Mouse (Mus musculus) lung, embryonic 14.5 days (tissue): ENCODE results near the gene Txnrd2. TPM values are rescaled to one million over a fixed set of nuclear protein-coding genes. Genes with fewer than 3 reads are reported as not detected.

Experiments
- ATAC-seq: fragments of 200-750 bp; cut with Nextera tagmentation; 2 replicates; pipeline ENCODE4 v1.8.0; 2017; ENCODE audit warnings: mild to moderate bottlenecking, moderate TSS enrichment, moderate library complexity; ENCODE audit not compliant: insufficient read depth
- DNase-seq: peaks from one replicate; pipeline ENCODE4 v3.0.0-alpha.2; 2015
- H3K27ac ChIP-seq: fragments of 300-500 bp; sonication (generic); 2 replicates; pipeline ENCODE4 v1.5.1; 2014; ENCODE audit warnings: low read depth, mild to moderate bottlenecking, moderate library complexity
- H3K27me3 ChIP-seq: fragments of 300-500 bp; sonication (generic); 2 replicates; pipeline ENCODE4 v1.6.1; 2014; ENCODE audit warnings: low read length, control low read depth; ENCODE audit not compliant: insufficient read depth
- H3K36me3 ChIP-seq: fragments of 300-500 bp; sonication (generic); 2 replicates; pipeline ENCODE4 v1.6.1; 2014; ENCODE audit warnings: control low read depth; ENCODE audit not compliant: insufficient read depth
- H3K4me1 ChIP-seq: fragments of 300-500 bp; sonication (generic); 2 replicates; pipeline ENCODE4 v1.6.1; 2014; ENCODE audit warnings: antibody characterized with exemption, control low read depth; ENCODE audit not compliant: insufficient read depth
- H3K4me2 ChIP-seq: fragments of 300-500 bp; sonication (generic); 2 replicates; pipeline ENCODE4 v1.6.1; 2014; ENCODE audit warnings: mild to moderate bottlenecking
- H3K4me3 ChIP-seq: fragments of 300-500 bp; sonication (generic); 2 replicates; pipeline ENCODE4 v1.5.1; 2014; ENCODE audit warnings: low read depth, low read length
- H3K9ac ChIP-seq: fragments of 300-500 bp; sonication (generic); 2 replicates; pipeline ENCODE4 v1.6.1; 2014
- H3K9me3 ChIP-seq: fragments of 300-500 bp; sonication (generic); 2 replicates; pipeline ENCODE4 v1.6.1; 2016; ENCODE audit warnings: low read depth, low read length, control low read depth
- CTCF ChIP-seq: IDR thresholded peaks from 2 replicates; pipeline ENCODE4 v1.5.1; 2016; ENCODE audit warnings: antibody characterized with exemption, low read depth
- WGBS: fragments of 180-500 bp; shearing (Covaris S2); extraction: QIAGEN DNeasy Blood & Tissue Kit; methylation state at CpG from one replicate; pipeline ENCODE4 v1.1.7; 2014; 5-methylcytosine and 5-hydroxymethylcytosine counted together
- polyA plus RNA-seq: library from polyadenylated mRNA; unstranded; fragments of >200 nt; fragmentation: Nextera tagmentation; extraction: Ambion mirVana; gene quantifications from 2 replicates; pipeline ENCODE4 v1.2.1, GENCODE M21; 2014

Txnrd2 gene
- polyA plus RNA-seq, 1 experiment from 2014 or later, result 21.5 TPM

DNA sequence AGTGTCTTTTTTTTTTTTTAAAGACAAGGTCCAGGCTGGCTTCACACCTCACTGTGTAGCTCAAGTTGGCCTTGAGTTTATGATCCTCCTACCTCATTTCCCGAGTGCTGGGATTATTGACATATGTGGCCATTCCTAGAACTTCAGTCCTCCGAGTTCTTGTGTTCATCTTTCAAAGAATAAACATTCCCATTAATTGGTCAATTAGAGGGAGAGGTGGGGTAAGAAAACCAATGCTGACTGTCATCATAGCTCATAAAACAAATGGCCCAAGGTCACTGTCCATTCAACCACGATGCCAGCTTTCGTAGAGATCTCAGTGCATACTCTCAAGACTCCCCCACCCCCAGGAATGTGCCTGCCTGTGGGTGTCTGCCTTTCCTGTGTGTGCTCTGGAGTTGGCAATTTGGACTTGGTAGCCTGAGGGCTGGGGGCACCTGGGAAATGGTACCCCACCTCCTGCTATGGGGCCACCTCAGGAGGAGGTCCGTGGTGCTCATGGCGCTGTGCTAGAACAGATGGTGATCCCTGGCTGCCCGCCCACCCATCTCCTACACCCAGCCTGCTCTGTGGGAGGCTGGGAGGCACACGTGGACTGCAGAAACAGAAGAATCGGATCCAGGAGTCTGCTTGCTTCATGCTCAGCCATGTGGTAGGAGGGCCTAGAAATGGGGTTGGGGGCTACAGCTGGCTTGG lies 25.4 kb downstream of the Txnrd2 start:
- Histone ChIP-seq H3K4me3 (no peak overlapping the region), H3K27me3 (no peaks in the 10 kb centered on the region), H3K4me1 (peaks cover 9% of the 10 kb centered on the region; the same call in 1 of the 2 replicates), H3K9ac (no peak overlapping the region), H3K27ac (no peak overlapping the region), H3K4me2 (no peak overlapping the region), H3K36me3 (0 out of 2 replicates have a peak, but pooled peaks cover under 1% of the 10 kb centered on the region), H3K9me3 (no peaks in the 10 kb centered on the region)
- ATAC-seq, result 0 out of 2 replicates have a peak, but pooled peaks have one; percentile 12
- 42% methylated on average over 9 of the region's 9 CpGs for WGBS
- peak; percentile 25 for DNase-seq
- TF ChIP-seq CTCF, result no peak

DNA sequence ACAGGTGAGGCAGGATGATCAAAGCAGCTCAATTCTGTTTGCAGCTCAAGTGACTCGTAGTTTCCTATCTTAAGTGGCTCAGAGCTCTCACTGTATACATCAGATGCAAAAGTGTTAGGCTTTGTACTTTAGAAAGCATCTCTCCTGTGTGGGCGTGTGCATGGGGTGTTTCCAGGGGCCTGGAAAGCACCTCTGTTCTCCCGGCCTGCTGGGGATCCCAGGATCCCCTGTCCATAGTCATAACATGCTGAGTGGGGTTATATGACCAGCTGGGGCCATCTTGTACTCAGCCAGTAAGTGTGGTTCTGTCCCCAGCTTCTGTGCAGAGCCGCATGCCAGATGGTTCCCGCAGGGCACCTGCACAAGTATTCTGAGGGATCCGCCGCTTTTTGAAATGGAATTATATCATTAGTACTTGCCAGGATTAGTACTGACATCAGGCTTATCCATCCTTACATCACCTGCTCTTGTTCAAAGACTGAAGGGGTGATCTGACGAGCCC lies 26.2 kb downstream of the Txnrd2 start:
- H3K27me3 ChIP-seq, result no peaks in the 10 kb centered on the region
- no peak overlapping the region for H3K27ac ChIP-seq
- peaks cover 8% of the 10 kb centered on the region for H3K36me3 ChIP-seq
- H3K4me2 ChIP-seq, result no peak overlapping the region
- ATAC-seq (no peak), DNase-seq (no peak)
- no peak overlapping the region for H3K9ac ChIP-seq
- no peak overlapping the region for H3K4me3 ChIP-seq
- WGBS, result 74% methylated on average over 8 of the region's 8 CpGs
- no peaks in the 10 kb centered on the region for H3K9me3 ChIP-seq
- peaks cover 9% of the 10 kb centered on the region; the same call in 1 of the 2 replicates for H3K4me1 ChIP-seq
- TF ChIP-seq CTCF, result no peak

DNA sequence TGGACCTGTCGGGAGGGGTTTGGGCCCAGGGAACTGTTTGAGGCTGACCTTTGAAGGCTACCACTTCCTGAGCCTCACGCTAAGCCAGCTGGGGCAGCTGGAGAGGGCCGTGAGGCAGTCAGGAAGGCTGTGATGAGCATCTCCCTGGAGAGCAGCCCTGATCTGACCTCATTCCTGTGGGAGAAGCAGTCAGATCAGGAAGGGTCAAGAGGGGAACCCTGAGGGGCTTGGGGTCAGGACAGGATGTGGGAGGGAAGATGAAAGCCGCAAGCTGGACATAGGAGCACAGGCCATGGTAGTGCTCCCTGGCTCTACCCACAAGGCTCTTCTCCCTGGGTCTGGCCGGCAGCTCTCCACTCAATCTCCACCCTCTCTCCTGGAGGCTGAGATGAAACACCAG lies 27.7 kb downstream of the Txnrd2 start:
- H3K27me3 ChIP-seq, result no peaks in the 10 kb centered on the region
- H3K4me3 ChIP-seq, result no peak overlapping the region
- DNase-seq (no peak), ATAC-seq (no peak)
- H3K9ac ChIP-seq, result no peak overlapping the region
- no peaks in the 10 kb centered on the region for H3K9me3 ChIP-seq
- peaks cover 6% of the 10 kb centered on the region; the same call in 1 of the 2 replicates for H3K4me1 ChIP-seq
- TF ChIP-seq CTCF, result no peak
- H3K4me2 ChIP-seq, result no peak overlapping the region
- WGBS, result 41% methylated on average over 5 of the region's 5 CpGs
- no peak overlapping the region for H3K27ac ChIP-seq
- peaks cover 16% of the 10 kb centered on the region for H3K36me3 ChIP-seq

GRCm38 (mm10) chr16:18455407-18455806 lies 29.2 kb downstream of the Txnrd2 start:
- H3K9ac ChIP-seq, result no peak overlapping the region
- H3K36me3 ChIP-seq, result peaks cover 16% of the 10 kb centered on the region
- DNase-seq, result no peak
- 75% methylated on average over 6 of the region's 6 CpGs for WGBS
- TF ChIP-seq CTCF, result no peak
- ATAC-seq, result no peak
- H3K27ac ChIP-seq, result no peak overlapping the region
- no peak overlapping the region for H3K4me3 ChIP-seq
- no peak overlapping the region for H3K4me2 ChIP-seq
- H3K27me3 ChIP-seq, result no peaks in the 10 kb centered on the region
- H3K4me1 ChIP-seq, result peaks cover 19% of the 10 kb centered on the region
- no peaks in the 10 kb centered on the region for H3K9me3 ChIP-seq

- Histone ChIP-seq H3K9me3 (no peaks in the 10 kb centered on the region), H3K4me2 (no peak overlapping the region), H3K9ac (no peak overlapping the region), H3K27me3 (no peaks in the 10 kb centered on the region), H3K4me1 (peaks cover 14% of the 10 kb centered on the region), H3K4me3 (no peak overlapping the region), H3K27ac (no peak overlapping the region), H3K36me3 (peaks cover 16% of the 10 kb centered on the region)
- no peak for ATAC-seq
- TF ChIP-seq CTCF, result no peak
- no peak for DNase-seq
Measured at GRCm38 (mm10) chr16:18458661-18459060, 32.5 kb downstream of the Txnrd2 start.

DNA sequence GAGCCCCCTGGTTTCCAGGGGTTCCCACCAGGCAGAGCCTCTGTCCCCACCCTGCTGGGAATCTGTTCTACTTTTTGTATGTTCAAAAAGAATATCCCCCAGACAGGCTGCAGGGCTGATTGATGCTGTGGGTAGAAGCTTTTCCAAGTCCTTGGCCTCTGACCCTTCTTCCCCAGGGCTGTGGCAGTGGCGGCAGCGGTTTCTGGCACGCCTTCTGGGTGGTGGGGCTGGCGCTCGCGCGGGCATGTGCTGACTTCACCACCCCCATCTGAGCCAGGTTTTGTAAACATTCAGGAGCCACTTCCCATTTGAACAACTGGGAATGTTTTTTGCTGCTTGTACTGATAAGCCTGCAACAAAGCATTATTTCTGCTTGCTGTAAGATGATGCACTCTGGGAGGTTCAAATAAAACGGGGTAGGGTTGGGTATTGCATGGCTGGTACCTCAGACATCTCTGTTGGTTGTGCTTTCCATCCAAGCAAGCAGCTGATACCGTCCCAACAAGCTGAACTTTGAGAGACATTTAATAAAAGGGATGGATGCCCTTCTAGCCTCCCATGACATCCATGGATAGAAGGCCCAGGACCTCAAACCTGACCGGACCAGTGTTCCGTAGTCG lies 33.3 kb downstream of the Txnrd2 start:
- Histone ChIP-seq H3K4me2 (peak overlapping the region; percentile 31; the same call in 1 of the 2 replicates), H3K36me3 (peaks cover 16% of the 10 kb centered on the region), H3K27ac (peak overlapping the region; percentile 62; the same call in 1 of the 2 replicates), H3K9ac (peak overlapping the region; percentile 14; the same call in 1 of the 2 replicates), H3K4me3 (no peak overlapping the region), H3K4me1 (peaks cover 14% of the 10 kb centered on the region), H3K27me3 (no peaks in the 10 kb centered on the region), H3K9me3 (no peaks in the 10 kb centered on the region)
- ATAC-seq, result peak; percentile 35; the same call in 1 of the 2 replicates
- no peak for TF ChIP-seq CTCF
- WGBS, result 7% methylated on average over 12 of the region's 12 CpGs
- DNase-seq, result peak; percentile 65

GRCm38 (mm10) chr16:18459955-18460370 lies 33.8 kb downstream of the Txnrd2 start:
- Histone ChIP-seq H3K9ac (peak overlapping the region; percentile 14; the same call in 1 of the 2 replicates), H3K4me3 (no peak overlapping the region), H3K27ac (peak overlapping the region; percentile 62; the same call in 1 of the 2 replicates), H3K9me3 (no peaks in the 10 kb centered on the region), H3K4me1 (peaks cover 14% of the 10 kb centered on the region), H3K27me3 (no peaks in the 10 kb centered on the region), H3K36me3 (peaks cover 16% of the 10 kb centered on the region), H3K4me2 (peak overlapping the region; percentile 31; the same call in 1 of the 2 replicates)
- ATAC-seq (peak; percentile 72), DNase-seq (peak; percentile 78)
- no peak for TF ChIP-seq CTCF
- WGBS, result 5% methylated on average over 11 of the region's 11 CpGs
